Mouse (Mus musculus) naive thymus-derived CD4-positive, alpha-beta T cell, adult 5 months (primary cell): ENCODE results near the gene Klrd1. TPM values are rescaled to one million over a fixed set of nuclear protein-coding genes. Genes with fewer than 3 reads are reported as not detected.

Source experiments
- polyA plus RNA-seq: library from polyadenylated mRNA; unstranded; fragments of 100-300 nt; shearing (Covaris generic); gene quantifications from one replicate; pipeline ENCODE4 v1.2.1, GENCODE M21; 2017

The Klrd1 gene
- 19.2 TPM for polyA plus RNA-seq

DNA sequence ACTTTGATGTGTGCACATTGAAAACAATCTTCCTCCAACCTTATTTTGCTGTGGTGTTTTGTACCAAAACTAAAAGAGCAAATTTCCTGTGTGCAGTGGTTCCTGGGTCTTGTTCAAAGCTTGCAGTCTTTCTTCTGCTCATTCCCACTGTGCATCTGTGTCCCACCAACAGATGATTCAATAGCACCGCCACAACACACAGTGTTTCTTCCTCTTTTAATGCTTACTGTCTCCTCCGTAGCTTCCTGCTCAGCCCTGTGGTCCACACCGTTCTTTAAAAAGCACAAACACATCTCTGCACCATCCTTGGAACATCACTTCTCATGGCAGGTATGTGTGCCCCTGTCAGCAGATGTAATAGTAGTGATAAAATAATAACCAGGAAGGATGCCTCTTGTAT lies at the start of gene Klrd1:
Klrd1 (plus strand) TSS at position 275 of the 400 bp plus-strand sequence.

GRCm38 (mm10) chr6:129577605-129578004 lies 14.0 kb upstream of the Klrd1 start, which contains the start of gene Klre1:
Klre1 (plus strand) TSS chr6:129577905.

DNA sequence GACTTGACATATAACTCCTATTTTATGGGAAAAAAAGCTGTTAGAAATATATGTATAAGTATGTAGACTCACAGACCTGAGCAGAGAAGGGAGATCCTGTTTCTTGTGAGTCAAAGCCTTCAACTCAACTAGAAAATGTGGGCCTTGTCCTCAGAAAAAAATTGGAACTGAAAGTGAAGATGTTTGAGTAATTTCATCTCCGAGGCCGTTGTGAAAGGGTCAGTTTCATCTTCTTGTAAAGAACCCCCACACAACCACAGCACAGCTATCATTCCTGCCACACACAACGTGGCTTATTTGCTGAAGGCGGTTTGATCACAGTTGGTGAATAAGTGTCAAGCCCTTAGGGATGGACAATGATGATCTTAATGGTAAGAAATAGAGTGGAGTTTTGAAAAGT lies 32.2 kb downstream of the Klrd1 start, which contains the start of gene Klrk1:
Klrk1 (minus strand) TSS at position 130 of the 400 bp plus-strand sequence.

GRCm38 (mm10) chr6:129643237-129643636 lies 51.7 kb downstream of the Klrd1 start, which contains the start of gene Klrc3:
Klrc3 (minus strand) TSS chr6:129643337.

Other genes starting within 250 kb of the Klrd1 start
- not detected for gene Clec12a, start 249.1 kb upstream of the Klrd1 start, polyA plus RNA-seq
- not detected for gene Clec12b, start 205.9 kb upstream of the Klrd1 start, polyA plus RNA-seq
- 0.32 TPM for gene Clec1b, start 194.5 kb upstream of the Klrd1 start, polyA plus RNA-seq
- gene Clec9a, start 182.9 kb upstream of the Klrd1 start, polyA plus RNA-seq: not detected
- gene Clec1a, start 139.8 kb upstream of the Klrd1 start, polyA plus RNA-seq: not detected
- not detected for gene Olr1, start 84.6 kb upstream of the Klrd1 start, polyA plus RNA-seq
- gene Tmem52b, start 79.2 kb upstream of the Klrd1 start, polyA plus RNA-seq: not detected
- 5.0 TPM for gene Gabarapl1, start 58.6 kb upstream of the Klrd1 start, polyA plus RNA-seq
- gene Klre1, start 13.9 kb upstream of the Klrd1 start, polyA plus RNA-seq: not detected
- gene Klrk1, start 32.1 kb downstream of the Klrd1 start, polyA plus RNA-seq: 0.29 TPM
- gene Klrc3, start 51.6 kb downstream of the Klrd1 start, polyA plus RNA-seq: not detected
- gene Klrc2, start 68.9 kb downstream of the Klrd1 start, polyA plus RNA-seq: not detected
- 0.17 TPM for gene Klrc1, start 87.2 kb downstream of the Klrd1 start, polyA plus RNA-seq
- gene Klri1, start 125.3 kb downstream of the Klrd1 start, polyA plus RNA-seq: not detected
- not detected for gene Klri2, start 148.7 kb downstream of the Klrd1 start, polyA plus RNA-seq
- not detected for gene Gm156, start 192.5 kb downstream of the Klrd1 start, polyA plus RNA-seq